Mouse (Mus musculus): ENCODE measurements around the gene Ubtd2.

DNA sequence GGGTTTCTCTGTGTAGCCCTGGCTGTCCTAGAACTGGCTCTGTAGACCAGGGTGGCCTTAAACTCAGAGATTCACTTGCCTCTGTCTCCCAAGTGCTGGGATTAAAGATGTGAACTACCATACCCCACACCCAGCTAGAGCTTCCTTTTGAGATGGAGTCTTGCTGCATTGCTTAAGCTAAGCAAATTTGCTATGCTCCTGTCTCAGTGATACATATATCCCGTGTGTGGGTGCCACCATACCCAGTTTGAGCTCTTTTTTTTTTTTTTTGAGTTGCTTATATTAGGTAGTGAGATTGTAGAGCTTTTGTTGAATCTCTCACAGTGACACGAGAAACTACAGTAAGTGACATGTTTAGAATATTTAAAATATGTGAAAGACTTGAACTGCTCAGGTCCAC, 40.1 kb downstream of the Ubtd2 start:
- no peak for TF ChIP-seq CTCF (IDR thresholded peaks at IDR 0.05; ENCODE audit: low read depth)
- TF ChIP-seq EP300 (IDR thresholded peaks at IDR 0.05; ENCODE audit: low read depth), result no peak

All from liver, postnatal 0 days (tissue).